Mouse (Mus musculus): ENCODE data around the gene Cd69.

The Cd69 gene

GRCm38 (mm10) chr6:129224090-129224489, 51.1 kb downstream of the Cd69 start:
- no peak for DNase-seq (ENCODE audit: low spot score)

- DNase-seq (ENCODE audit: low spot score): no peak
Observed at GRCm38 (mm10) chr6:129223611-129224010, 51.6 kb downstream of the Cd69 start.

GRCm38 (mm10) chr6:129222188-129222800, 52.9 kb downstream of the Cd69 start:
- DNase-seq (ENCODE audit: low spot score): no peak

GRCm38 (mm10) chr6:129221053-129221452, 54.2 kb downstream of the Cd69 start:
- DNase-seq (ENCODE audit: low spot score): no peak

- DNase-seq (ENCODE audit: low spot score): no peak
Observed at GRCm38 (mm10) chr6:129219897-129220517, 55.2 kb downstream of the Cd69 start.

- no peak for DNase-seq (ENCODE audit: low spot score)
Observed at GRCm38 (mm10) chr6:129218191-129218696, 57.0 kb downstream of the Cd69 start.

All from layer of hippocampus, adult 11-12 months (tissue).